Mouse (Mus musculus) heart, postnatal 0 days (tissue): ENCODE measurements at regions not wholly inside any gene's neighbourhood (a gene's known extent, or its start where the extent isn't known, plus 50 kb on each side); places are given as distances from the start of the nearest gene placed in this dataset.

Source experiments
- CTCF ChIP-seq: IDR thresholded peaks from 2 replicates; pipeline ENCODE4 v1.5.1; 2016; ENCODE audit warnings: antibody characterized with exemption, control low read depth, low read depth
- EP300 ChIP-seq: IDR thresholded peaks from 2 replicates; pipeline ENCODE4 v1.6.1; 2016; ENCODE audit warnings: antibody characterized with exemption, low read depth

- TF ChIP-seq CTCF (no peak), EP300 (no peak)
Measured at GRCm38 (mm10) chr5:54186076-54186676, 187.9 kb downstream of the Stim2 start.
